Mouse (Mus musculus) layer of hippocampus, adult 11-12 months (tissue): ENCODE measurements around the gene Psat1.

ENCODE experiments used
- DNase-seq: peaks from one replicate; pipeline ENCODE4 v3.0.0; 2022; ENCODE audit warnings: low spot score

The Psat1 gene

DNA sequence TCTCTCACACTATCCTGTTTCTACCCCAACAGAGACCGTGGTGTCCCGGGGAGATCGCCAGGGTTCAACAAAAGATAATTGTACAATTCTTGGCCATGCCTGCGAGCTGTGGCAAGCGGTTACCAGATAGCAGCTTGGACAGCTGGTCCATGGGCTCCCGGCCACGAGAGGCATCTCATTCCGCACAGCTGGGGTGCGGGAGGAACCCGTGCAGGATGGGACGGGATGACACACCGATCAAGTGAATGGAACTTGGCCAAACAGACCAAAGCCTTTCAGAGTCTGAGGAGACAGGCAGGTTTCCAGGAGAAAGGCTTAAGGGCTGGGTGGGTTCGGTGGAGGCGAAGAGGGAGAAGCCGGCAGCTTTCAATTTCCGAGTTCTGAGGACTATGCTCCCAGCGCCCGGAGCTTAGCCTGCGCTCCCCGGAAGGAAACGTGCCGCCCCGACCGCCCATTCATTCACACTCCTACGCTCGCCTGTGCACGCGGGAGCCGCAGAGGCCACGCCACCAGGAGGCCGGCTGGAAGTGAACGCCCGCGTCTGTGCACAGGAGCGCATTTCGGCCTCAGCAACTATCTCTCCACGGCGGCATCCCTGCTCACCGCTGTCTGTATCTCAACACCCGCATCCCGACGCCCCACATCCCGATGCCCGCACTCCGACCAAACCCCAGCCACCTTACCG is 22.8 kb downstream of the Psat1 start:
- DNase-seq = peak; percentile 78

GRCm38 (mm10) chr19:15923426-15923825 is 23.7 kb downstream of the Psat1 start:
- peak; percentile 19 for DNase-seq

GRCm38 (mm10) chr19:15919336-15919735 is 27.8 kb downstream of the Psat1 start:
- DNase-seq = no peak

GRCm38 (mm10) chr19:15918111-15918510 is 29.0 kb downstream of the Psat1 start:
- DNase-seq = no peak

GRCm38 (mm10) chr19:15913249-15913997 is 33.7 kb downstream of the Psat1 start:
- no peak for DNase-seq

DNA sequence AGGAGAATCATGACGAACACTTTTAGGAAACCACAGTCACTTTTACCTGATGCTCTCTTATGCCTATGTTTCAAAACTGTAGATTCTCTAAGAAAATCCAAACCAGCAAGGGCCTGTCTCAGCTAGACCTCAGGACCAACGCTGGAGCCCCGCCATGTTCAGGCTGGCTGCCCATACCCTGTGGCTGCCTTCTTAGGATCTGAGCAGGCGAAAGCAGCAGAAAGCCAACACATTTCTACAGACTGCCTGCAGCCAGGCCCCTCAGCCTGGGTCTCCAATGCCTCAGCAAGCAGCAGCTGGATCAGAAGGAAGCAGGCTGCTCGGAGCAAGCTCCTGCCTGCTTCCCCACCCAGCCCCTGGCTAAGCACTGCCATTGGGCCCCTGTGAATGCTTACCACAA is 35.7 kb downstream of the Psat1 start:
- no peak for DNase-seq

DNA sequence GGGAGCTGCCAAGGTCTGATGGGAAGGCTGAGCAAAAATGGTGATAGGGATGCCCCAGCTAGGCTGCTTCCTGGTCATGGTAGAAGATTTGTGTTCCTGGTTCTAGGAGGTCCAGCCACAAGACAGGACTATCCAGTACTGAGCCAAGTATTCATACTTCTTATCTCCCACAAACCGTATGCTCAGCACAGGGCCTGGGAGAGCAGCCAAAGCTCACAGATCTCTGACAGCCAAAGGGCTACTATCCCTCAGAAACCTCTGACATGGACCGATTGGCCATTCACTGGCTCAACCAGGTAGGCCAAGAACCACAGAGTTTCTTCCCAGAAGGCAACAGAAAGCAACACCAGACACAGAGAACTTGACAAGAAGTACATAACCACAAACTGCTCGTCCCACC is 36.1 kb downstream of the Psat1 start:
- no peak for DNase-seq

GRCm38 (mm10) chr19:15910488-15910887 is 36.6 kb downstream of the Psat1 start:
- DNase-seq = no peak

DNA sequence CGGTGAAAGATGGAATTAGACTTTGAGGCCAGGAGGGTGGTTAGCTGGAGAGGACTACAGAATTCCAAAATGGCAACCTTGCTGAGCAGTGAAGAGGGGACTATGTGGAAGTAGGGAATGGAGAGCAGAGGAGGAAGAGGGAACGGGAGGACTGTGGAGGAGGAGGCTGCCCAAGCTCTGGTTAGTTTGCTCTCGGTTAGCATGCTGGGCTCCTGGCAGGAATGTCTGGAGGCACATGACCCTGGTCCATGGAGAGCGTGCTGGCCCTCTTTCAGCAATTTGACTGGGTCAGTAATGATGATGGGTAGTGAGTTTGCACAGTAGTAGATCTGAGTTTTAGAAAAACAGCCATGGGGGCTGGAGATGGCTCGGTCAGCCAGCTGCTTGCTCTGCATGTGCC is 39.1 kb downstream of the Psat1 start:
- DNase-seq = no peak

GRCm38 (mm10) chr19:15904734-15905133 is 42.4 kb downstream of the Psat1 start:
- DNase-seq = peak; percentile 18

DNA sequence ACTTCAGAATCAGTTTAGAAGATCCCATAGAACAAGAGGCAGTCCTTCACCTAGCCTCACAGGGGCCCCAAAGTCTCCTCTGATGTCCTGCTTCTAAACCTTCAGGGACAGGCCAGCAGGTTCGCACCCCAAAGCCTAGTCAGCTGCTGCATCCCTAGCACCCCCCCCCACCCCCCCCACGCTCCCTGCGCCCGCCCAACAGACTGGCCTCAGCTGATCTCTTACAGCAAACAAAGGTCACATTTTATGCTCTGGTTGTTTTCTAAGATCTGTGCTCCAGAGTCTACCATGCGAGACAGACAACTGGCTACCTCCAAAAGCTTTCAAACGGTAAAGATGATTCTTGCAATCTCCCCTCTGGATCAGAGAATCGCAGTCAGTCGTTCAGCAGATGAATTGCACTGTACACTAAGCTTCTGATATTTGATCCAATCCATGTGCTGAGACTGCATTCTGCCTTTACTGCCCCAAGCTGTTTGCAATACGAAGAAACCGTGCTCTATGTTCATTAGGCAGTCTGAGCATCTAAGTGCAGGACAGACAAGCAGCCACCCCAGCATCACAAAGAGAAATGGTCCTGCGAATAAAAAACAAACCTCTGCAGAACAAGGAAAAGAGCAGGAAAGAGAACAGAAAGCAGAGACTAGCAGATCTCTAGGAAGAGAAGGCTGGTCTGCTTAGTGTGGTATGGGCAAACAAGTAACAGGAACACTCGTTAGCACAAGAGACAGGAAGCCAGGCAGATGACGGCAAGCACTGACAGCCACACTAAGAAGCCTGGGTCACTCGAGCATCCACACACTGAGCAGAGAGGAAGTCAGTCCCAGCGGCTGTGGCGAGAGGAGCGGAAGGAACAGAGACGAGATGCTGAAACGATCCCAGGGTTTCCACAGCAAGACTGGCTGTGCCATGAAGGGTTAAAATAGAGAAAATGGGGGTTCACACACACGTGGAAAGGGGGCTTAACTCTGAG is 43.3 kb downstream of the Psat1 start:
- DNase-seq = peak; percentile 34

DNA sequence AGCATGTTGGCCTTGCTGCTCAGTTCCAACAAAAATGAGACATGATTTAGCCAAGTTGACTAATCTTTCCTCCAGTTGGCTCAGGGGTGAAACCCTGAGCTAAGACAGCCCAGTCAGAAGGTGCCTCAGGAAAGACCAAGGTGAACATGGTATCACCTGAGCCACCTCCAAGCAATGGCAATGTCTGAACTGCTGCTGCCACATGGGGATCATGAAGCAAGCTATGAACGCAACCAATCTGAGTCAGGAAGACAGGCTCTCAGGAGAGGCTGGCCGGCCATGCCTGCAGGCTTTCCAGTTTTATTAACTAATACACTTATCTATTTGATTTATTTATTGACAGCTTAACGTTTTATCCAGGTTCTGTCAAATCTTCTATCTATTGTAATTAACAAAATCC is 51.5 kb downstream of the Psat1 start:
- DNase-seq = no peak

DNA sequence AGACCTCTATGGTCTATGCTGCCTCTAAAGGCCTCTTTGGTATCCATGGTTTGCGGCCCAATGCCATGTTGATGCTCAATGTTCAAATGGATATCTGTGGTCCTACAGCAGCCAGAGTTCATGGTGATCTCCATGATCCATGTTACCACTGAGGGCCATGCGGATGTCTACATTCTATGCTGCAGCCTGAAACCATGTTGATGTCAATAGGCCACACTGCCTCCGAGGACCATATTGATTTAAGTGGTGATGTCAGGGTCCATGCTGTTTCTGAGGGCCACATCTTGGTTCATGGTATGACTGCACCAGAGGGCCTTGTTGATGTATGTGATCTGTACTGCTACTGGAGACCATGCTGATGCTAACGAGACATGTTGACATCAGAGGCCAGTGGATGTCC is 55.0 kb downstream of the Psat1 start:
- no peak for DNase-seq

DNA sequence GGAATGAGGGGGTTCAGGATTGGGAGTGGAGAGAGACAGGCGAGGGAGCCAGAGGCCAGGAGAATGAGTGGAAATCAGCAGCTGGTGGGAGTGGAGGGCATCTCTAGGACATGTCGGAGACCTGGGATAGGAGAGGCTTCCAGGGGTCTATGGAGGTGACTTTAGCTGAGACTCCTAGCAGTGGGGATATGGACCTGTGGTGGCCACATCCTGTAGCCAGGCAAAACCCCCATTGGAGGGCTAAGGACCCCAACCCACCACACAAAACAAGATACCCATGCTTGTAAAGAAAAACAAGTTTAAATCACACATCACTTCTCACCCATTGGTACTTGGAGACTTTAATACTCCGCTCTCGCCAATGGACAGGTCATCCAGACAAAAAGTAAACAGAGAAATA is 58.7 kb downstream of the Psat1 start:
- no peak for DNase-seq

GRCm38 (mm10) chr19:15882705-15883426 is 64.3 kb downstream of the Psat1 start:
- DNase-seq = no peak

- no peak for DNase-seq
These were observed 66.4 kb downstream of the Psat1 start for GRCm38 (mm10) chr19:15880731-15881130.

- DNase-seq = no peak
These were observed 67.9 kb downstream of the Psat1 start for GRCm38 (mm10) chr19:15879271-15879670.

DNA sequence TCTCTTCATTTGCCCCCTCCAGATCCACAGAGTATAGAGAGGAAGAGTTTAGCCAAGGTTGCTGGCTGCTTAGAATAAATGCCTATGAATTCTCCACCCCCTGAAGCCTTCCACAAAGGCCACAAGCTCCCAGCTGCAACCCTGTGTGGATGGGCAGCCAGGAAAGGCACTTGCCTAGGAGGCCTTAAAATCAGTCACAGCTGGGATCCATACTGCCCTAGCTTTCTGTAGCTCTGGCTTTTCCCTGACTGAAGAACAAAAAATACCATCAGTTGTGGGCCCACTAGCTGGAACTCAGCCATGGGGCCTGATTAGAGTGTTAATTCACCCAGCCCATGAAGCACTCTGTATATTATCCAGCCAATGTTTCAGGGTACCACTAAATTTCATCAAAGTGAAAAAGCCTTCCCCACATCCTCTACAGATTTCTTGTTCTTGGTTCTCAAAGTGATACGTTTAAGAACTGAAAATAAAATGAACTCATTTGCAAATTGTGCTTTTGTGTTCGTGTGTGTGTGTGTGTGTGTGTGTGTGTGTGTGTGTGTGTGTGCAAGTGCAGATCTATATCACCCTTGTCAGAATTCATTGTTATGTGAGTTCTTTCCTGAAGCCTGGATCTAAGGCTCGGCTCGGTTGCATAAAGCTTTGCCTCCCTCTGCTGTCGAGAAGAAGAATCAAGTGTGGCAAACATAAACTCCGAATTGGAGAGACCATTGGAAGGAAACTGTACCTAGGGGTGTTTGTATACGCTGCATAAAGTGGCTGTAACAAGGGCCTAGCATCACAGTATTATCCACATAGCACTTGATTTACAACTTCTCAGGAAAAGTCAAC is 78.1 kb downstream of the Psat1 start:
- peak; percentile 28 for DNase-seq

- peak; percentile 47 for DNase-seq
These were observed 80.3 kb downstream of the Psat1 start for GRCm38 (mm10) chr19:15866851-15867250.

GRCm38 (mm10) chr19:15866126-15866525 is 81.0 kb downstream of the Psat1 start:
- no peak for DNase-seq

DNA sequence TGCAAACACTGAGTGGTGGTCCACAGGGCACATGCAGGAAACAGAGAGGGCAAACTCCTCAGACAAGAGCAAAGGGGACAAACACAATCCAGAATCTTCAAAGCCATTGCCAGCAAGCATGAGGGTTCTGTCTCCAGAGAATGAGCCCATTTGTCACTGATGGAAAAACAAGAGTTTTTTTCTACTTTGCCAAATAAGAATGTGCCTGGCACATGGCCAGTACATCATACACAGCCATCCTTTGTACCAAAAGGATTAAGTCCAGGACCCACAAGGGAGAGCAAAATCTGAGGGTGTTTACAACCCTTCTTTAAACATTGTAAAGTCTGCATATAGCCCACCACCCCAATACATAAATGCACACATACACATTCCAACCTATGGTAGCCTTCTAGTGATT is 81.7 kb downstream of the Psat1 start:
- DNase-seq = peak; percentile 39
